Comparison of ENCODE assay signal across 25 mouse cellular contexts in genomic region chr17:24361291-24361690, GRCm38 (mm10). TPM values are rescaled to one million over a fixed set of nuclear protein-coding genes. Genes with fewer than 3 reads are reported as not detected.
"Had no signal": no experiment of that assay in that cellular context is flagged by ENCODE, and none has a peak within 500 bp of the region (broad histone marks: within the 10 kb centered on the region; RNA-seq: fewer than 3 reads in every experiment).

No protein-coding gene starts in this region.

- H3K36me3 ChIP-seq: lung, embryonic 15.5 days had no signal

- H3K4me3 ChIP-seq: lung, embryonic 15.5 days; midbrain, embryonic 10.5 days; midbrain, embryonic 12.5 days; myocyte; neural tube, embryonic 13.5 days; neural tube, embryonic 15.5 days had no signal

- H3K4me1 ChIP-seq: neural tube, embryonic 13.5 days; neural tube, embryonic 15.5 days had no signal

- H3K9me3 ChIP-seq: lung, embryonic 15.5 days; midbrain, embryonic 10.5 days; midbrain, embryonic 12.5 days; neural tube, embryonic 13.5 days; neural tube, embryonic 15.5 days had no signal

- DNase-seq: lung, adult 2 months; lung, postnatal 14 days; lung, postnatal 4 days; midbrain, embryonic 14.5 days; retina, postnatal 1 day; right cerebral cortex, adult 18-20 months; right cerebral cortex, postnatal 25 days; right cerebral cortex, postnatal 4 days; spleen, adult 18-20 months; thymus, adult 18-20 months; thymus, postnatal 14 days; thymus, postnatal 36 days had no signal

- ATAC-seq: midbrain, embryonic 16.5 days had no signal

- H3K27ac ChIP-seq: liver, embryonic 14.5 days; midbrain, embryonic 10.5 days; midbrain, embryonic 12.5 days; neural tube, embryonic 13.5 days; neural tube, embryonic 15.5 days had no signal

- H3K27me3 ChIP-seq: lung, embryonic 15.5 days; midbrain, embryonic 12.5 days; neural tube, embryonic 13.5 days; neural tube, embryonic 15.5 days had no signal

- H3K9ac ChIP-seq: liver, embryonic 14.5 days; lung, embryonic 15.5 days; midbrain, embryonic 12.5 days; neural tube, embryonic 13.5 days; neural tube, embryonic 15.5 days had no signal

- H3K4me2 ChIP-seq: lung, embryonic 15.5 days; midbrain, embryonic 12.5 days; neural tube, embryonic 13.5 days; neural tube, embryonic 15.5 days had no signal

RNA-seq across cellular contexts. Expression of gene Abca17, which starts 10.4 kb away (rescaled TPM):
- total RNA-seq: megakaryocyte-erythroid progenitor cell, adult 5-6 weeks had no signal
- polyA plus RNA-seq: liver, embryonic 16.5 days; midbrain, embryonic 12.5 days; myocyte; stomach, embryonic 14.5 days; stomach, embryonic 16.5 days; thymus, postnatal 0 days had no signal
